Comparison of ENCODE assay signal across 7 mouse cellular contexts in genomic region chr7:110930118-110930854, GRCm38 (mm10). TPM values are rescaled to one million over a fixed set of nuclear protein-coding genes. Genes with fewer than 3 reads are reported as not detected.
DNase-seq lines count a peak whose midpoint lies in the region.

No protein-coding gene starts in this region.

- DNase-seq in urinary bladder, postnatal 10 days (ENCODE audit: low spot score): peak; percentile 3
- DNase-seq in urinary bladder, adult 18-20 months (ENCODE audit: low spot score in 2 of 2): no peak
- peak; percentile 57 for DNase-seq in adrenal gland, postnatal 10 days
- DNase-seq in heart, adult 18-20 months: peak; percentile 71 to 73
- DNase-seq in kidney, postnatal 25 days: peak; percentile 57 to 64
- DNase-seq in lung, adult 18-20 months: peak; percentile 45 to 71
- DNase-seq in thymus, postnatal 14 days: peak; percentile 53

RNA-seq across cellular contexts. Expression of gene Mrvi1, which starts 52.0 kb away (rescaled TPM):
- 10 to 100 TPM; 13.6 to 13.9 TPM for total RNA-seq in adrenal gland, postnatal 10 days (2021)
- total RNA-seq in heart, adult 18-20 months (2021): 10 to 100 TPM; 12.3 to 15.4 TPM

Comparison
In these comparisons a context has a peak if more than half of its experiments do, and no peak if none do; other contexts are left out.
1. DNase-seq: peak in urinary bladder, postnatal 10 days (single experiment), adrenal gland, postnatal 10 days (single experiment), heart, adult 18-20 months (2 of 2), kidney, postnatal 25 days (2 of 2), lung, adult 18-20 months (2 of 2) and thymus, postnatal 14 days (single experiment); none in urinary bladder, adult 18-20 months (0 of 2).